Mouse (Mus musculus) liver, embryonic 14.5 days (tissue): ENCODE measurements around the gene Gm13124.
"Not testable (repeated sequence)": the region's sequence is repeated elsewhere in the genome, so short reads cannot be mapped to it uniquely, and the experiment has no call there.

Experiments
- CTCF ChIP-seq: IDR thresholded peaks from 2 replicates; pipeline ENCODE4 v1.5.1; 2016; ENCODE audit warnings: antibody characterized with exemption, low read depth, control low read depth
- EP300 ChIP-seq: IDR thresholded peaks from 2 replicates; pipeline ENCODE4 v1.6.1; 2016; ENCODE audit warnings: antibody characterized with exemption, low read depth

- not testable (repeated sequence) for TF ChIP-seq CTCF, EP300
These were observed 19.6 kb downstream of the Gm13124 start for GRCm38 (mm10) chr4:144545339-144545738.
